Mouse (Mus musculus): Measurements from ENCODE around the gene Asf1b. TPM values are rescaled to one million over a fixed set of nuclear protein-coding genes. Genes with fewer than 3 reads are reported as not detected.

The Asf1b gene
- total RNA-seq, 2 experiments from 2014 or later = 7.6 to 7.8 TPM

GRCm38 (mm10) chr8:84011705-84012498 is 56.6 kb downstream of the Asf1b start, which contains the start of gene 2210011C24Rik:
Gene 2210011C24Rik (minus strand): TSS chr8:84012171.
- intact Hi-C loops (cut with DNase I) = loop anchor here (5.0 kb wide), 1 partner anchor 345 kb away; no protein-coding TSS in a partner anchor
- peak in 1 of 2 experiments; percentile 38 for DNase-seq

DNA sequence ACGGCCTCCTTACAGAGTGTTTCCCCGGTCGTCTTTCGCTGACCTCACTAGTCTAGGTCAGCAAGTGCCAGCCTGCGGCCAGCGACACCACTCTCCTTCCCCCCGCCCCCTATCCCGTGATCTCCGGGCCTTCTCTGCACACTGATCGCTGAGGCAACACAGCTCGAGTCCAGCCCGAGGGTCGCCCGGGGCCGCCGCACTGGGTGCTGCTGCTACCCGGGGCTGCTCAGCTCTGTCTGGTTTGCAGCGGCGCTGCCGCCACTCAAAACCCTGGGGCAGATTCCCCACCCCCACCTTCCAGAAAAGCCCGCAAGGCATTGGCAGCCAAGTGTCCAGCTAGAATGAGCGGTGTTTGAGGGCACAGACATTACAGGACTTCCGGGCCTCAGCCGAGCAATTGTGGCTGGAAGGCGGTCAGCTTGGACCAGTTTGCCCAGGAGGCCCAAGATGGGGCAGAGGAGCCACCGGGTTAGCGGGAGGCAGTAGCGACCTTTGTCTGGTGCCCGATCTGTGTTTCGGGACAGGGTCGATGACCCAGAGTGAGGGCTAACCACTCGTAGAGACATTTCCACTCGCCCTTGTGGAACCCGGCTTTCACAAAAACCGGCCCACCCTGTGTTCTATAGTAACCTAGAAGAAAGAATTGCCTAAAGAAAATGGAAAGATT is 57.3 kb downstream of the Asf1b start:
- DNase-seq = no peak
- intact Hi-C loops (cut with DNase I) = loop anchor here (5.0 kb wide), 1 partner anchor 345 kb away; no protein-coding TSS in a partner anchor

DNA sequence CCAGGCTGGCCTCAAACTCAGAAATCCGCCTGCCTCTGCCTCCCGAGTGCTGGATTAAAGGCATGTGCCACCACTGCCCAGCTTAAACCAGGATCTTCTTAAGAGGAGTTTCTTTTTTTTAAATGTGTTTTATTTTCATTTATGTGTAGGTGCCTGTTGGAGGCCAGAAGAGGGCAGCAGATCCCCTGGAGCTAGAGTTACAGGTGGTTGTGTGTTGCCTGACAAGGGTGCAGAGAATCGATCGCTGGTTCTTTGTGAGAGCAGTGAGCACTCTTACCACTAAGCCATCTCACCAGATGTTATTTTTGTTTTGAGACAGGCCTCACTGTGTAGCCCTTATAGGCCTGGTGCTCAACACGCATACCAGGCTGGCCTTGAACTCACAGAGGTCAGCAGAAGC is 60.5 kb downstream of the Asf1b start:
- intact Hi-C loops (cut with DNase I) = no loop called here
- DNase-seq = no peak

GRCm38 (mm10) chr8:84019738-84020137 is 64.4 kb downstream of the Asf1b start:
- intact Hi-C loops (cut with DNase I) = loop anchor here (5.0 kb wide), 1 partner anchor 208 kb away; no protein-coding TSS in a partner anchor
- no peak for DNase-seq

Small RNA genes lying within 50 kb of the gene (microRNA-seq; reads per million reads assigned to microRNA genes)
- gene Gm44330 = 0 reads per million in 2 experiments
- gene Gm44450 = 0 to 0.24 reads per million in 2 experiments
- 1.2 to 3.8 reads per million in 2 experiments for gene Mir1199
- 3.5 to 4.5 reads per million in 2 experiments for gene Mir8111

Other genes starting within 250 kb of the Asf1b start
- gene Ddx39, start 240.3 kb upstream of the Asf1b start, total RNA-seq (2021) = 10 to 100 TPM; 37.5 to 38.4 TPM
- gene Adgre5, start 214.2 kb upstream of the Asf1b start, total RNA-seq (2021) = 10 to 100 TPM; 66.0 to 68.1 TPM
- gene Adgrl1, start 55.4 kb upstream of the Asf1b start, total RNA-seq (2021) = 10 to 100 TPM; 29.8 to 29.9 TPM
- under 1 TPM; 0.20 to 0.22 TPM for gene Gm10644, start 302 bp upstream of the Asf1b start, total RNA-seq (2021)
- 100 to 1,000 TPM; 398 to 429 TPM for gene Prkaca, start 17.5 kb downstream of the Asf1b start, total RNA-seq (2021)
- gene Samd1, start 42.2 kb downstream of the Asf1b start, total RNA-seq (2021) = 10 to 100 TPM; 30.6 to 39.0 TPM
- gene 1700067K01Rik, start 46.0 kb downstream of the Asf1b start, total RNA-seq (2021) = not detected
- gene 2210011C24Rik, start 56.7 kb downstream of the Asf1b start, total RNA-seq (2021) = 1 to 10 TPM in 1 of 2 experiments, under 1 TPM in 1; 0.62 to 1.4 TPM
- gene Palm3, start 66.0 kb downstream of the Asf1b start, total RNA-seq (2021) = under 1 TPM; 0.19 to 0.20 TPM
- 1 to 10 TPM; 5.9 to 6.0 TPM for gene Il27ra, start 87.1 kb downstream of the Asf1b start, total RNA-seq (2021)
- not detected for gene Rln3, start 89.5 kb downstream of the Asf1b start, total RNA-seq (2021)
- gene Gm10643, start 109.6 kb downstream of the Asf1b start, total RNA-seq (2021) = 1 to 10 TPM; 3.3 to 4.3 TPM
- 10 to 100 TPM; 12.4 to 15.4 TPM for gene Rfx1, start 111.3 kb downstream of the Asf1b start, total RNA-seq (2021)
- gene Dcaf15, start 149.3 kb downstream of the Asf1b start, total RNA-seq (2021) = 10 to 100 TPM; 13.7 to 13.9 TPM
- gene Podnl1, start 170.5 kb downstream of the Asf1b start, total RNA-seq (2021) = under 1 TPM in 1 of 2 experiments, not detected in 1; 0.12 TPM
- gene Cc2d1a, start 192.4 kb downstream of the Asf1b start, total RNA-seq (2021) = 10 to 100 TPM; 13.3 to 14.1 TPM
- gene 4930432K21Rik, start 192.5 kb downstream of the Asf1b start, total RNA-seq (2021) = under 1 TPM; 0.22 to 0.32 TPM
- 1 to 10 TPM; 3.6 to 4.1 TPM for gene Nanos3, start 229.7 kb downstream of the Asf1b start, total RNA-seq (2021)

Measured in heart, postnatal 10 days (tissue).